Mouse (Mus musculus) lung, embryonic 14.5 days (tissue): ENCODE results near the gene Rs1. TPM values are rescaled to one million over a fixed set of nuclear protein-coding genes. Genes with fewer than 3 reads are reported as not detected.

Experiments
- ATAC-seq: fragments of 200-750 bp; cut with Nextera tagmentation; 2 replicates; pipeline ENCODE4 v1.8.0; 2017; ENCODE audit warnings: mild to moderate bottlenecking, moderate TSS enrichment, moderate library complexity; ENCODE audit not compliant: insufficient read depth
- DNase-seq: peaks from one replicate; pipeline ENCODE4 v3.0.0-alpha.2; 2015
- H3K27ac ChIP-seq: fragments of 300-500 bp; sonication (generic); 2 replicates; pipeline ENCODE4 v1.5.1; 2014; ENCODE audit warnings: low read depth, mild to moderate bottlenecking, moderate library complexity
- H3K27me3 ChIP-seq: fragments of 300-500 bp; sonication (generic); 2 replicates; pipeline ENCODE4 v1.6.1; 2014; ENCODE audit warnings: low read length, control low read depth; ENCODE audit not compliant: insufficient read depth
- H3K36me3 ChIP-seq: fragments of 300-500 bp; sonication (generic); 2 replicates; pipeline ENCODE4 v1.6.1; 2014; ENCODE audit warnings: control low read depth; ENCODE audit not compliant: insufficient read depth
- H3K4me1 ChIP-seq: fragments of 300-500 bp; sonication (generic); 2 replicates; pipeline ENCODE4 v1.6.1; 2014; ENCODE audit warnings: antibody characterized with exemption, control low read depth; ENCODE audit not compliant: insufficient read depth
- H3K4me2 ChIP-seq: fragments of 300-500 bp; sonication (generic); 2 replicates; pipeline ENCODE4 v1.6.1; 2014; ENCODE audit warnings: mild to moderate bottlenecking
- H3K4me3 ChIP-seq: fragments of 300-500 bp; sonication (generic); 2 replicates; pipeline ENCODE4 v1.5.1; 2014; ENCODE audit warnings: low read depth, low read length
- H3K9ac ChIP-seq: fragments of 300-500 bp; sonication (generic); 2 replicates; pipeline ENCODE4 v1.6.1; 2014
- H3K9me3 ChIP-seq: fragments of 300-500 bp; sonication (generic); 2 replicates; pipeline ENCODE4 v1.6.1; 2016; ENCODE audit warnings: low read depth, low read length, control low read depth
- CTCF ChIP-seq: IDR thresholded peaks from 2 replicates; pipeline ENCODE4 v1.5.1; 2016; ENCODE audit warnings: antibody characterized with exemption, low read depth
- WGBS: fragments of 180-500 bp; shearing (Covaris S2); extraction: QIAGEN DNeasy Blood & Tissue Kit; methylation state at CpG from one replicate; pipeline ENCODE4 v1.1.7; 2014; 5-methylcytosine and 5-hydroxymethylcytosine counted together
- polyA plus RNA-seq: library from polyadenylated mRNA; unstranded; fragments of >200 nt; fragmentation: Nextera tagmentation; extraction: Ambion mirVana; gene quantifications from 2 replicates; pipeline ENCODE4 v1.2.1, GENCODE M21; 2014

Gene Rs1
- polyA plus RNA-seq, 1 experiment from 2014 or later, result not detected

DNA sequence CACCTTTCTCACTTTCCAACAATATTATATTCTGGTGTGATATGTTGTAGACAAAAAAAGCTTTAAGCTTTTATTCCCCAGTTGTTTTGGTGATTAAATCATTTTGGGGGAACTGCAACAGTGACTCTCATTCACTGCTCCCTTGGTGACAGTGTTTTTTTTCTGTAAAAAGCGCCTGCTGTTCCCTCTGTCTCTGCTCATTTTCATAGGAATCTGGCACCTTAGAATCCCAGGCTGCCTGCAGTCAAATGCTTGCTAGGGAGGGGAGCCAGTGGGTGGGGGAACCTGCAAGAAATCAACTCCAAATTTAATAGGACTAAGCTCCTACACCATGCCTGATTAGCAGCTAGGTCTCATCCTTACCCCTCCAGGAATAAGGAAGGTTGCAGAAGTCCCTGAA is 5.2 kb downstream of the Rs1 start:
- Histone ChIP-seq H3K27ac (no peak overlapping the region), H3K27me3 (no peaks in the 10 kb centered on the region), H3K4me1 (no peaks in the 10 kb centered on the region), H3K4me2 (no peak overlapping the region), H3K9ac (no peak overlapping the region), H3K36me3 (no peaks in the 10 kb centered on the region), H3K4me3 (no peak overlapping the region), H3K9me3 (no peaks in the 10 kb centered on the region)
- ATAC-seq, result no peak
- DNase-seq, result no peak
- 32% methylated on average over 1 of the region's 1 CpGs for WGBS
- no peak for TF ChIP-seq CTCF

GRCm38 (mm10) chrX:160782276-160782675 is 14.5 kb downstream of the Rs1 start:
- TF ChIP-seq CTCF, result no peak
- WGBS, result 53% methylated on average over 5 of the region's 5 CpGs

GRCm38 (mm10) chrX:160794920-160795319 is 27.1 kb downstream of the Rs1 start:
- Histone ChIP-seq H3K4me3 (no peak overlapping the region), H3K27me3 (no peaks in the 10 kb centered on the region), H3K4me1 (no peaks in the 10 kb centered on the region), H3K9me3 (no peaks in the 10 kb centered on the region), H3K9ac (no peak overlapping the region), H3K36me3 (no peaks in the 10 kb centered on the region), H3K27ac (no peak overlapping the region), H3K4me2 (no peak overlapping the region)
- ATAC-seq (no peak), DNase-seq (no peak)
- 78% methylated on average over 4 of the region's 4 CpGs for WGBS
- TF ChIP-seq CTCF, result no peak

More at GRCm38 (mm10) chrX:160782276-160782675, 14.5 kb downstream of the Rs1 start:
- H3K9me3 ChIP-seq, result no peaks in the 10 kb centered on the region
- no peak overlapping the region for H3K4me3 ChIP-seq
- H3K9ac ChIP-seq, result no peak overlapping the region
- H3K4me2 ChIP-seq, result no peak overlapping the region
- H3K4me1 ChIP-seq, result no peaks in the 10 kb centered on the region
- DNase-seq, result peak; percentile 8
- no peak for ATAC-seq
- no peaks in the 10 kb centered on the region for H3K27me3 ChIP-seq
- no peaks in the 10 kb centered on the region for H3K36me3 ChIP-seq
- H3K27ac ChIP-seq, result no peak overlapping the region

GRCm38 (mm10) chrX:160804409-160805150 is 36.8 kb downstream of the Rs1 start:
- Histone ChIP-seq H3K27ac (no peak overlapping the region), H3K27me3 (no peaks in the 10 kb centered on the region), H3K9ac (no peak overlapping the region), H3K4me3 (no peak overlapping the region), H3K36me3 (no peaks in the 10 kb centered on the region), H3K4me1 (no peaks in the 10 kb centered on the region), H3K4me2 (no peak overlapping the region), H3K9me3 (no peaks in the 10 kb centered on the region)
- 74% methylated on average over 4 of the region's 4 CpGs for WGBS
- TF ChIP-seq CTCF, result no peak
- ATAC-seq (no peak), DNase-seq (no peak)

DNA sequence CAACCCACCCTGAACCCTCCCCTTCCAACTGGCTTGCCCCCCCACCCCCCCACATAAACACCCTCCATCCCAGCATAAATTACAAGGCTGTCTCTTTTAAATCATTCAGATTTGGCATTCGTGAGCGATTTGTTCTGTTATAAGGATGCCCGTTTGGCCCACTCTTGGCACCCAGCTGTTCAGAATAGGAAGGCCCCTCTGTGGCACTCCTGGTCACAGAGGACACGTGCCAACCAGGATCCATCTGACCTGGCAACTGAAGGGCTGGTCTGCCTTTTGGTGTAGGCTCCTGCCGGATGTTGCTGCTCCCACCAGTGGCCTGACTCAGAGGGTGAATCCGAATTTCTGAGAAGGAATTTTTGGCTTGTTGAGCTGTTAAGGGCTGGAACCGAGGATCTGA is 40.4 kb downstream of the Rs1 start:
- Histone ChIP-seq H3K27ac (no peak overlapping the region), H3K4me1 (no peaks in the 10 kb centered on the region), H3K36me3 (no peaks in the 10 kb centered on the region), H3K9ac (no peak overlapping the region), H3K9me3 (no peaks in the 10 kb centered on the region), H3K27me3 (no peaks in the 10 kb centered on the region), H3K4me2 (no peak overlapping the region), H3K4me3 (no peak overlapping the region)
- TF ChIP-seq CTCF, result no peak
- 85% methylated on average over 7 of the region's 7 CpGs for WGBS
- ATAC-seq (no peak), DNase-seq (no peak)

Other genes with a start within 250 kb of the Rs1 start
- gene Ppef1, start 32.2 kb upstream of the Rs1 start, polyA plus RNA-seq, result not detected in 2 replicates
- 0.12 TPM in 1 of 2 replicates, not detected in the other for gene Gja6, start 139.0 kb downstream of the Rs1 start, polyA plus RNA-seq
- gene Cdkl5, start 226.7 kb downstream of the Rs1 start, polyA plus RNA-seq, result 2.1 and 2.3 TPM in 2 replicates